Mouse (Mus musculus): ENCODE measurements around the gene Folr1.
A peak's percentile ranks its signal among the peaks of the same experiment; 100 is the strongest.

Folr1 gene

DNA sequence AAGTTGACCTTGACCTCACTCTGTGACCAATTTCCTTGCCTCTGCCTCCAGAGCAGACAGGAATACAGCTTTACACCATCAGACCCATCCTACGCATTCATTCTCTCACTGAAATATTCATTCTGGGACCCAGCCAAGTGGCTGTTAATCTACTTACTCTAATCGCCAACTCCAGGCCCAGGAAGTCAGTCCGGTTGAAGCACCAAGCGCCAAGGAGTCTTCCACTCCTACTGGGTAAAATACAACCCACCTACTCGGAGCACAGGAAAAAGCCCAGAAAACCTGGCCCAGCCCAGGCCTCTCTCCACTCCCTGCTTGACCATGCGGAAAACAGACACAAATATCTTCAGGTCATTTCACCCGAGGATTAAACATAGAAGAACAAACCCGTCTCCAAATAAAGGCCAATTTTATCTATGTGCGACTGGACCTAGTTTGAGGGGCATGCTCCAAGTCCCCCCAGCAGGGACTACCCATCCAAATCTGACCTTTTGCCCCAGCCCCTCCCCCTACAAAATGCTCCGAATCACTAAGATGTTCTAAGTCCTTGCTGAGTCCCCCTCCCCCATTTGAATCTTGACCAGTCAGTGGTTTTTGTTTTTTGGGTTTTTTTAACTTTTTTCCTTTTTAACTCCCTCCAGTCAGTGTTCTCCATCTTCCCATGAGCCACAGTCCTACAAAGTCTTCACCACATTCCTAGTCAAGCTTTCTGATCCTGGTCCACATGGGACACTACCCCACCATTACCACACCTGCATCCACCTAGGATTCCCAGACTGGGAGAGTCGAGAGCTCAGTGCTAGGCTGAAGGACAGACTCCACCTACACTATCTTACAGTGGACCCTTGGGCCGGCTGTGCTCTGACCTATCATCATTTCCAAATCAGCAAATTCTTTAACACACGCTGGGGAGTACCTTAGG is 2.1 kb downstream of the Folr1 start:
- no peak for DNase-seq (ENCODE audit: extremely low spot score)

DNA sequence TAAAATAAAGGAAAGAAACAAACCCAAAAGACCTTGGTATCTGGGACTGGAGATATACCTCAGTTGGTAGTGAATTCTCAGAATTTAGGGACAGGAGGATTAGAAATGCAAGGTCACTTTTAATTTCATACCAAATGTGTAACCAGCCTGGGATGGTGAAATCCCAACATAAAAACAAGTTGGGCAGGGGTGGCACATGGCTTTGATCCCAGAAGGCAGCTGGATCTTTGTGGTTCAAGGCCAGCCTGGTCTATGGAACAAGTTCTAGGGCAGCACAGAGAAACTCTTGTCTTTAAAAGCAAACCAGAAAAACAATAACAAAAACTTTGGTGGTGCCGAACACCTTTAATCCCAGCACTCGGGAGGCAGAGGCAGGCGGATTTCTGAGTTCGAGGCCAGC is 3.1 kb downstream of the Folr1 start:
- no peak for DNase-seq (ENCODE audit: extremely low spot score)

DNA sequence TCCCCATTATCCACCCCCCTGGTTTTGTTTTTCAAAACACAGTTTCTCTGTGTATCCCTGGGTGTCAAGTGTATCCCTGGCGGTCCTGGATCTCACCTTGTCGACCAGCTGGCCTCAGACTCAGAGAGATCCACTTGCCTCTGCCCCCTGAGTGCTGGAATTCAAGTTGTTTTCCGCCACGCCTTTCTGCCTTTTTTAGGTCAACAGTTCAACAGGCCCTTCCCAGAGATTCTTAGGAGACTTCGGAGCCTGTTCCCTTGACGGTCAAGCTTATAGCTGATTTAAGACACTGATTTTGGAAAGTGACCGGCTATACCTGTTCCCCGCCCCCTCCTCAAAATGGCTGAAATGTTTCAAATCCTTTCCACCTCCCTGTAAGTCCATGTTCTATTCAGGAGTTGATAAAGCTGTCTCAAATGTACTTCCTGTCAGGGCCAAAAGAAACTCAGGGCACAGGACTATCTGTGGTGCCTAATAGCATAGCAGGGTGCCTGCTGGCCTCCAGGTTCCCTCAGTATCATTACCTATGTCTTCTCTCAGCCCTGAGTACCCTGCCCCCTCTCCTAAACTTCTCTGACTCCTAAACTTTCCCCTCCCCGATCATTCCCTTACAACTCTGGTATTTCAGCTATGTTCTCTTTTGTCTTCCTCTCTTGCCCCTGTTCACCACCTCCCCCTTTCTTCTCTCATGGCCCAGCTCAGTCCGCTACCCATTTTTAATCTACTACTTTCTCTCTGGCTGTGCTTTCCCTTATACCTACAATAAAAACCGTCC is 3.9 kb downstream of the Folr1 start:
- no peak for DNase-seq (ENCODE audit: extremely low spot score)

DNA sequence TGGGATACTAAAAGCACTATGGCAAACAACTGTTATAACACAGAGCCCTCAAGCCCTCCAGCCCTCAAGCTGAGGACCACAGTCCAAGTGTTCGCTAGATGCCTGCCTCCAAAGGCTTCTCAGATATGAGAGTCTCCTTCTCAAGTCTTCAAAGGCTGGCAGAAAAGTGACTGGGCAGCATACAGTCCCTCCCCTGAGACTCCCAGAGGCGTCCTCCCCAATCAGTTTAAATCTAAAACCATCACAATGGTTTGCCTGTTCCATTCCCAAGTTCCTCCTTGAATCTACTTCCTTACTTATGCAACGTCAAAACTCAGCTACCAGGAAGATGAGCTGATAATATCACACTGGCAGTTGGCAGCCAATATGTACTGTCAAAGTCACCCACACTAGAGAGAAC is 7.2 kb downstream of the Folr1 start, which contains the start of gene Anapc15:
Anapc15 (plus strand) TSS at position 301 of the 400 bp plus-strand sequence.
- DNase-seq (ENCODE audit: extremely low spot score), result no peak

DNA sequence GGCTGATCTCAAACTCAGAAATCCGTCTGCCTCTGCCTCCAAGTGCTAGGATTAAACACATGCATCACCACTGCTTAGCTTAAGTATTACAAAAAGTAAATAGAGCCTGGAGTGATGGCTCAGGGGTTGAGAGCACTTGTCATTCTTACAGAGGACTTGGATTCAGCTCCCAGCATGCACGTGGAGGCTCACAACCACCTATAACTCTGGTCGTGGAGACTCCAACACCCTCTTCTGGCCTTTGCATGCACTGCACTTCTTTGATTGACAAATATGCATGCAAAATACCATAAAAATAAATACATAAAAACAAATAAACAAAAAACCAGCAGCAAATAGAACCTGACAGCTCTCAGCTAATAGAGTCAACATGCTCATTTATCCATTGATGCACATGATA is 8.3 kb downstream of the Folr1 start:
- DNase-seq (ENCODE audit: extremely low spot score), result no peak

DNA sequence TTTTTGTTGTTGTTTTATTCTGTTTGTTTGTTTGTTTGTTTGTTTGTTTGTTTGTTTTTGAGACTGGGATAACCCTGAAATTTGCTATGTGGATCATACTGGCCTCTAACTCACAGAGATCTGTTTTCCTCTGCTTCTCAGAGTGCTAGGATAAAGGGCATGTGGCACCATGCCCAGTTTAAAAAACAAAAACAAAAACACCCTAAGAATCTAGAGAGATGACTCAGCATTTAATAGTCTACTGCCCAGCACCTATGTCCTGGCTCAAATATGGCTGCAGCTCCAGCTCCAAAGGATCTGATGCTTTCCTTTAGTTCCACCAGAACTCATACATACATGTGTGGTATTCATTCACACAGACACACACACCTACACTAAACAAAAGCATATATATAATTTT is 9.6 kb downstream of the Folr1 start:
- no peak for DNase-seq (ENCODE audit: extremely low spot score)

DNA sequence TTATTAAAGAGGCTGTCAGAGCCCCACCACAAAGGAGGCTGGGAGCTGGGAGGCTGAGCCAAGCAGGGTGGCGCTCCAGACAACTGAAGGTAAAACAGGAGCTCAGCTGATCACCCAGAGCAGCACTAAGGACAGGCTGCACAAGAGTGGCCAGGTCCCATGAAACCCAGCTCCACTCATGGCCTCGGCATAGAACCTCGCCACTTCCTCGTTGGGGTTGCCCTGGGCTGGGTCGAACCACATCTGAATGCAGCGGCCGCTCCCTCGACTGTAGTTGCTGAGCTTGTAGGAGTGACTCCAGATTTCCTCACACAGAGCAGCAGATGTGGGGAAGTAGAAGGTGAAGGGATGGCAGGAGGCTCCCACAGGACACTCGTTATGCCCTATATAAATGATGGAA is 12.2 kb downstream of the Folr1 start:
- no peak for DNase-seq (ENCODE audit: extremely low spot score)

DNA sequence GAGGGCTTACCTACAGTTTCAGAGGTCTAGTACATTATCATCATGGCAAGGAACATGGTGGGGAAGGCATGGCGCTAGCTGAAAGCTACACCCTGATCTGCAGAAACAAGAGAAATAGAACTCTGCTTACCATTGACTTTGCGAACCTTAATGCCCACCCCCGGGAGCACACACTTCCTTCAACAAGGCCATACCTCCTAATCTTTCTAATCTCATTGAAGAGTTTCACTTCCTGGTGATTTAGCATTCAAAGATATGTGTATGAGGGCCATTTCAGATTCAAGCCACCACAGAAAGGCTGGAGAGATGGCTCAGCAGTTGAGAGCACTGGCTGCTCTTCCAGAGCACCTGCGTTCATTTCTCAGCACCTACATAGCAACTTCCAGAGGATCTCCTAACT is 13.5 kb downstream of the Folr1 start, which contains the start of gene Folr2:
Folr2 (minus strand) TSS at position 101 of the 400 bp plus-strand sequence.
- no peak for DNase-seq (ENCODE audit: extremely low spot score)

DNA sequence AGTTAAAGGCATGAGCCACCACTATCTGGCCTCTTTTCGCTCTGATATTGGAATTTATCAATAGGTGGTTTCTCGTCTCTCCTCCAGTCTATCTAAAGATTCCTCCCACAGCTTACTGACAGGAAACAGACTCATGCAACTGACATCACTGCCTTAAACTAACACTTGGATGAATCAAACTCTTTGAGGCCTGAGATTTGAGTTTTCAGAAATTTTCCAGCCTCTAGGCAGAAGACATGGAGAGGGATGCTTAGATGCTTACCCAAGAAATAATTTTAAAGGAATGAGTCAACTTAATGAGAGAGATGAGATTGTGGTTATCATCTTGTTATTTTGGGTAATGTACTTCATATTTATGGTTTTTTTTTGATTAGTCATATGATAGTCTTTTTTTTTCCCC is 16.8 kb downstream of the Folr1 start:
- DNase-seq (ENCODE audit: extremely low spot score), result no peak

DNA sequence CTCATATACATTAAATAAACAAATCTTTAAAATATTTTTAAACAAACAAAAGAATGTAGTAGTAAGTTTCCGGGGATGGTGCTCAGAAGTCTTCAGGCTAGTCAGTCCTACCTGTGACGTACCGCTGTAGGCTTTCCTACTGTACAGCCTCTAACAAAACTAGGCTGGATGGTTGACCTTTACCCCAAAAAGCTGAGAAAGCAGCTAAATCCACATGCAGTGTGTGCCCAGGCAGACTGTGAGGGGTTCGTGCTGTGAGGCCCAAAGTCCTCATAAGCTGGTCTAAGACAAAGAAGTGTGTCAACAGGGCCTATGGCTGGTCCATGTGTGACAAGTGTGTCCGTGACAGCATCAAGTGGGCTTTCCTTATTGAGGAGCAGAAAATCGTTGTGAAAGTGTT is 17.7 kb downstream of the Folr1 start:
- no peak for DNase-seq (ENCODE audit: extremely low spot score)

DNA sequence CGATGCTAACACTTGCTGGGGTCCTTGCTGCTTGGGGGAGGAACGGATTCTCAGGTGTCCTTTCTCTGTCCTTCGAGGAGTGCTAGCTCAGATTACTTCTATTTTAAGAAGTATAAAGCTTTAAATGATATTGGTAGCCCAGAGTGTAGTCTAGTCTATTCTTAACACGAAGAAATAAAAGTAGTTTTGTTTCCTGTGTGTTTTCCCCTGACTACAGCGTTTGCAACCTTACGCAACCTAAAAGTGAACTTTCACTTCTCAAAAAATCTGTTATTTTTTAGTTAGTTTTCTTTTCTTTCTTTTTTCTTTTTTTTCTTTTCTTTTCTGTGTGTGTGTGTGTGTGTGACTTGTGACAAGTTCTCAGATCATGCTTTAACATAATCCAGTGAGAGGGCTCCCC is 18.9 kb downstream of the Folr1 start:
- DNase-seq (ENCODE audit: extremely low spot score), result no peak

DNA sequence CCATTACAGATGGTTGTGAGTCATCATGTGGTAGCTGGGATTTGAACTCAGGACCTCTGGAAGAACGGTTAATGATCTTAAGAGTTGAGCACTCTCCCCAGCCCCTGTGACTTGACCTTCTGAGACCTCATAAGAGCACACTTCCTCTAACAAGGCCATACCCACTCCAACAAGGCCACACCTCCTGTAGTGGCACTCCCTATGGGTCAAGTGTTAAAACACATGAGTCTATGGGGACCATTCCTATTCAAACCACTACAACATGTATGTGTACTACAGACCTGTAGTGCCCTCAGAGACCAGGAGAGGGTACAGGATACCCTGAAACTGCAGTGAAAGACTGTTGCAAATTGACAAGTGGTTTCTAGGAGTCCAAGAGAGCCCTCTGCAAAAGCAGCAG is 22.7 kb downstream of the Folr1 start:
- no peak for DNase-seq (ENCODE audit: extremely low spot score)

DNA sequence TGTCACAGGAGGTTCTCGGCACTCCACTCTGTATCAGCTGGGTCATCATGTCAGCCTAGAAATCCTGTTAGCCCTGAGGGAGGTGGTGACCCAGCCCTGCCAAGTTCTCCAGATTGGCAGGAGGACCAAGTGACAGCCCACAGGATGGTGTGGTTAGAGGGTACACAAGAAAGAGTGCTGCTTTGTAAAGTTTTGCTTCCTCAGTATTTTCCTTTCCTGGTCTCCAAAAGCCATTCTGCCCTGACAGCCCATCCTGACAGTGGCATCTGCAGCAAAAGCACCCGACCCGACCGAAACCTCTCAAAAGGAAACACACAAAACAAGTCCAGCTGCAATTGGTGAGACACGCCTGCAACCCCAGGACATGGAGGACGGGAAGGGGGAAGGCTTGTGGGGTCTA is 26.4 kb downstream of the Folr1 start:
- DNase-seq (ENCODE audit: extremely low spot score), result no peak

DNA sequence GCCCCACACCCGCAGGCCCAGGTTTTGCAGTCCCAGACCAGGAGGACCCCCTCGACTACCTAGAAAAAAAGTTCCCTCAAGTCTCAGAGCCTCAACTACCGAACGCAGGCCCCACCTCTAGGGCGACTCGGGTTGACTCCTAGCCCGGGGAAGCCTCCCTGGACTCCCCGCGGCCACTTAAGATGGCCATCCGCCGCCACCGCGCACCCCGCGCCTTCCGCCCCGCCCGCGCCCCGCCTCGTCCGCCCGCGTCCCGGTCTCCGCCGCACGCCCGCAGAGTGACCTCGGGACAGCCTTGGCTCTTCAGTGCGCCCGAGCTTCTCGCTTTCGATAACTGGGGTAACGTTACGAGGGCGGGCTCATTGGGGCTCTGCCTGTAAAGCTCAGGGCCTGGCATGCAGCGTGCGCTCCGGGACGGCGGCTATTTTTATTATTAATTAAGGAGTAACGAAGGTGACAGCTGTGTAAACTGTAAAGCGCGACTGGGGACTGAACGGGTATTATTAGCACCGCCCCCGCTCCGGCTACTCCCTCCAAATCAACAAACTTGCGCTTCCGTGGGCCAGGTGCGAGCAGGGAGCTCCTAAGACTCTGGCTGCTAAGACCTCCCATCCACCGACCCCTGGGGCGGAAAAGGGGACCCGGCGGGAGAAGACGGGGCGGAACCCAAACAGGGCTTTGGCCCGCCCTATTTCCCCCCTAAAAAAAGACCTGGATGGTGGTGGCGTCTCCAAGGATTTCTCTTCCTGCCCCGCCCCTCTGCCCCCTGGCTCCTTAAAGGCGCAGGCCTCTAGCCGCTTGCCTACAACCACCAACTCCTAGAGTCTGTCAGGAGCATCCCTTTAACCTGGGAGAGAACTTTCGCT is 32.7 kb downstream of the Folr1 start, which contains the start of gene Inppl1:
Inppl1 (minus strand) TSS at position 624 of the 866 bp plus-strand sequence.
- peak; percentile 93 for DNase-seq (ENCODE audit: extremely low spot score)

DNA sequence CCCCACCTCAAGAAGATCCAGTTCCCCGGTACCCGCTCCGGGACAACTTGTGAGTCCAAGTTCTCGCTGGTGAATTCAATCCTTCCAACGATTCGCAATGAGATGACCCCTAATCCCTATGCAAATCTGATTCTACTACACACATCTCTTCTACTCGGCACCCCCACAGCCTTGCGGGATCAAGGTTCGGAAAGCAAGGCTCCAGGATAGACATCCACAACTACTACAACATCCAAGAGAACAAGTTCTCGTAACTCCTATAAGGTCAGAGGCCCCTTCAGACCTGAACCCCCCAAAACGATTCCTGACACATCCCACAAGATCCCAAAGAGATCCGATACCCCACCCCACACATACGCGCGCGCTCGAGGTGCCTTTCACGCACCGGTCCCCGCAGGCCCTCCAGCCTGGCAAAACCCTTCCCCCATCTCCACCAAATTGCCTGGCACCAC is 33.4 kb downstream of the Folr1 start:
- no peak for DNase-seq (ENCODE audit: extremely low spot score)

DNA sequence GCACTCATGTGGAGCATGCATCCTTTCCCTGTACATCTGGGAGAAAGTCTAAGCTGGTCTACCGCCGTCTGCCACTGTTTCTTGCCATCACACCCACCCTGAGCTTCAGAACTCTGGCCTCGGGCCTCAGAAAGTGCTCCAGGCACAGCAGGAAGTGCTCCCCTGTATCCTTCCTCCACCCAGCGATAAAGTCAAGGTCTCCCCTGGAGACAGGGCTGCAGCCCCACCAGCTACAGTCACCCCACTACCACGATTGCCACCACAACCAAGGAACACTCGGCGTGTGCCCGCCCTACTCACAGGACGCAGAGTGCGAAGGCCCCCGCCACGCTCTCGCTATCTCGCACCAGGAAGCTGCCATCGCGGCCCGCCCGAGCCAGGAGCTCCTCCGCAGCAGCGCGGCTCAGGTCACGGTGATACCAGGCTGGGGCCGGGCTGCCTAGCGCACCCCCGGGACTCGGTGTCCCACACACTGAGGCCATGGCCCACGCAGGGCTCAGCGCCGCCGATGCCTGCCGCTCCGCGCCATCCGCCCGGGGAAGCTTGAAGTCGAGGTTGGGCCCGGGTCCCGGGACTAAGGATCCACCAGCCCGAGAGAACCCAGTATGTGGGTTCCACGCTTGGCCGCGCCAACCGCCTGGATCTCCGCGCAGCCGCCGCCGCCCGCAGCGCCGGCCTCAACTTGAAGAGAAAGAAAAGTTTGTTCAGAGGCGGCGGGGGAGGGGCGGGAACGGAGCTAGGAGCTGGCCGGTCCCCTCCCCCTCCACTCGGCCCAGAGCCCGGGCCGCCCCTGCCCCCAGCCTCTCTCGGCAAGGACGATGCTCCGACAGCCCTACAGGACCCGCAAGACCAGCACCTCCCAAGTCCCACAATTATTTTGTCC is 34.1 kb downstream of the Folr1 start:
- DNase-seq (ENCODE audit: extremely low spot score), result peak; percentile 84

DNA sequence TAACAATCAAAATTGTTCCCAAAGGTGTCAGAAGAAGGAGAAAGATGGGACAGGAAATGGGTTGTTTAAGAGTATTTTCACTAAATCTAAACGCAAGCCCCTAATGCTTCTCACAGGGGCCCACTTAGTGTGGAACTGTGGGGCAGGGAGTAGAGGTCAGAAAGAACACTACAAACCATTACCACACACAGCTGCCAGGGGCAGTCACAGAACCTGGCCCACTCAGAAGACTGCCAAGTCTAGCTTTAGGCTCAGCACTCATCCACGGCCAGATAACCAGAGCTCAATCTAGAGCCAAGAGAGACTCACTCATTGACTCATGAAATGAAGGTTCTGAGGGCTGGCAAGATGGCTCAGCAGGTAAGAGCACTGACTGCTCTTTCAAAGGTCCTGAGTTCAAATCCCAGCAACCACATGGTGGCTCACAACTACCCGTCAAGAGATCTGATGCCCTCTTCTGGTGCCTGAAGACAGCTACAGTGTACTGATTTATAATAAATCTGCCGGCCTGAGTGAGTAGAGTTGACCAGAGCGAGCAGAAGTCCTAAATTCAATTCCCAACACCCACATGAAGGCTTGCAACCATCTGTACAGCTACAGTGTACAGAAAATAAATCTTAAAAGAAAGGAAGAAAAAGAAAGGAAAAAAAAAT is 35.0 kb downstream of the Folr1 start:
- DNase-seq (ENCODE audit: extremely low spot score), result no peak

DNA sequence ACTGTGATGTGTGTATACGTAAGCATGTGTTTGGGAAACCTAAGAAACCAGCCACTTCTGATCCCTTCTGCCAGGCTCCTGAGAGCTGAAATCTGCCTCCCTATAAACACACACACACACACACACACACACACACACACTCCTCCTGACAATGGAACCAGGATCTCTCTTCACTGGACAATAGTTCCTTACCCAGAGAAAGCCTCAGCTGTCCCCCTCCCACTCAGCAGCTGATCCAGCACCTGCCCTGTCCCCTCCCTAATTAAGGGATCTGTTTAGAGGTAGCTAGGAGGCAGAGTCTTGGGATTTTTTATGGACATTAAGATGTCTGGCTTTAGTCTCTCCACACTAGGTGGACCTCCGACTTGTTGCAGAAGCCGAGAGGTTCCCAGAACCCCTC is 35.7 kb downstream of the Folr1 start:
- no peak for DNase-seq (ENCODE audit: extremely low spot score)

DNA sequence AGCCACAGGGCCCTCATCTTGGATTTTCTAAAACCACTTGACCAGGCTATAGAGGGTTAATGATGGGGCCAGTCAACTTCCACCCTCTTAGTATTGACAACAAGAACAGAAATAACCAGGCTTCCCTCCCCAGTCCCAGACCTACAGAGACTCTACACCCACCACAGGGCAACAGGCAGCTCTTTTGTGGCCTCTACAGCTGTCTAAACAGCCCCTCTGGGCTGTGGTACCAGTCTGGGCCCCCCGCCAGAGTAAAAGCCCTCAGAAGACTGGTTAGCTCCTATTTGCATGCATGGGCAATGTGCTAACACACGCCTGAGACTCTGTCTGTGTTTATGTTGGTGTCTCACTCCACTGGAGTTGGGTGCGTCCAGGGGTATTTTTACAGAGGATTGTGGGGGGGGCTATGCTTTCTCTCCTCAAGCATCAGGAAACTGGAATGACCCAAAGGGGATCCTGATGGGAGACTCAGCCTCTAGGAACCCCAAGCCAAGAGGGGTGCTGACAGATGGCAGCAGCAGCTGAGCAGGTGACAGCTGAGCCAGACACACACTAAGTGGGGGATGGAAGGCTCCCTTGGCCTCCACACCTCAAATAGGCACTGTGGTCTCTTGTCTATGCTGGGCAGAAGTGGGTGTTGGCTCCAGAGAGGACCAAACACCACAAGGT is 36.5 kb downstream of the Folr1 start:
- no peak for DNase-seq (ENCODE audit: extremely low spot score)

DNA sequence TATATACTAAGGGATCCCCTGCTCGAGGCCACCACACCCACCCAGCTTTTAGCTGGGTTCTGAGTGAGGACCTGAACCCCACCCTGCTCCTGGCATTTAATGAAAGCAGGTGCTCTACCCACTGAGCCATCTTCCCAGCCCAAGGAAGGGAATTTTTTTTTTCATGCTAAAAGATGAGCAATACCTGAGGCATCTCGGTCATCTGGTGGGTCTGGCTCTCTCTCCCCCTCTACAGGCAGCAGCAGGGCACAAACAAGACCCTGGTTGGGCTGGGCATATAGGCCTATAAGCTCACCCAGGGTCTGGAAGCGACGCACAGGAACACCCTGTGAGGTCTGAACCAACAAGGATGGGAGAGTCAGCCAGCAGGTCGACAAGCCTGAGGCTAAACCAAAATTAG is 37.2 kb downstream of the Folr1 start:
- DNase-seq (ENCODE audit: extremely low spot score), result no peak
